Mouse (Mus musculus): Measurements from ENCODE around the gene Snx9. TPM values are rescaled to one million over a fixed set of nuclear protein-coding genes. Genes with fewer than 3 reads are reported as not detected.

The Snx9 gene
- polyA plus RNA-seq, 1 experiment from 2014 or later, result 30.4 TPM

GRCm38 (mm10) chr17:5863745-5864144, 22.6 kb downstream of the Snx9 start:
- H3K4me1 ChIP-seq (ENCODE audit: control insufficient read depth, insufficient read depth, low read length), result no peaks in the 10 kb centered on the region
- H3K36me3 ChIP-seq (replicated peaks; ENCODE audit: control insufficient read depth, insufficient read depth, low read depth, low read length), result no peaks in the 10 kb centered on the region
- no peak overlapping the region for H3K27ac ChIP-seq (replicated peaks; ENCODE audit: low read depth, low read length)
- H3K9me3 ChIP-seq (replicated peaks; ENCODE audit: control insufficient read depth, low read length), result no peaks in the 10 kb centered on the region
- H3K4me3 ChIP-seq (ENCODE audit: low read depth, low read length), result no peak overlapping the region
- no peak for ATAC-seq (replicated peaks; ENCODE audit: insufficient number of reproducible peaks, low FRiP score, low TSS enrichment, low read depth)
- H3K27me3 ChIP-seq (ENCODE audit: control insufficient read depth, insufficient read depth, low read length), result no peaks in the 10 kb centered on the region
- no peak for DNase-seq (ENCODE audit: low spot score)
- no peak overlapping the region for H3K9ac ChIP-seq (replicated peaks; ENCODE audit: low read length)
- 95% methylated on average over 5 of the region's 5 CpGs for WGBS
- no peak overlapping the region for H3K4me2 ChIP-seq (ENCODE audit: low read depth, low read length)

- no peak for DNase-seq (ENCODE audit: low spot score)
Observed at GRCm38 (mm10) chr17:5867456-5867855, 26.3 kb downstream of the Snx9 start.

DNA sequence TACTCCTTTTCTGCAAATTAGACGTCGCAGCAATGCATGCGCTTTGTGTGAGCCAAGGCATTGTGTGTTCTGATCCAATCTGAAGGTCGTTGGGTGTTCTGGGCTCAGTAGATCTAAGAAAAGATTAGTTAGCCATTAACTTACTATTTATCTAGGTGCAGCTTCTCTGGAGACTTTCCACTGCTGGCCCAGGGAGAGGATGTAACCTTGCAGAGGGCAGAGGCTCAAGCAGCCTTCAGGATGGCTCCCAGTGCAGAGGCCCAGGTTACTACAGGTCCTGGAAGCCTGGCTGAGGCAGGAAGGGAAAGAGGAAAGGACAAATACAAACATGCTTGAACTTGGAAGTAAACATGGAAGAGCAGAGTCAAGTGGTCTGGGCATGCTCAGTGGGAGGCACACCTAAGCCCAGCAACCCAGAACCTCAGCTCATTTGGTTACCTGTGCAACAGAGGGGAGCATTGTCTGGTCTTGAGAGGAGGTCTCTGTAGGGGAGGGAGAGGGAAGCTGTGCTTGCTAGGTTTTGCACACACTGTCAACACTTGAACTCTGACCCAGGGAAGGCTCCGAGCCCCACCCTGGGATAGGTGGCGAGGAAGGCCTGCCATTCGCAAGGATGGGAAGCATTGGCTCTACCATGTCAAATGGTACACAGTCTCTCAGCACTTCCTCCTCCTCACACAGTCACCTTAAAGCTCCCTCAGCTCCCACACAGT, 27.3 kb downstream of the Snx9 start:
- Histone ChIP-seq H3K27me3 (ENCODE audit: control insufficient read depth, insufficient read depth, low read length) (no peaks in the 10 kb centered on the region), H3K4me2 (ENCODE audit: low read depth, low read length) (no peak overlapping the region), H3K9me3 (replicated peaks; ENCODE audit: control insufficient read depth, low read length) (no peaks in the 10 kb centered on the region), H3K36me3 (replicated peaks; ENCODE audit: control insufficient read depth, insufficient read depth, low read depth, low read length) (no peaks in the 10 kb centered on the region), H3K4me1 (ENCODE audit: control insufficient read depth, insufficient read depth, low read length) (no peaks in the 10 kb centered on the region), H3K27ac (replicated peaks; ENCODE audit: low read depth, low read length) (no peak overlapping the region), H3K9ac (replicated peaks; ENCODE audit: low read length) (no peak overlapping the region), H3K4me3 (ENCODE audit: low read depth, low read length) (no peak overlapping the region)
- ATAC-seq (replicated peaks; ENCODE audit: insufficient number of reproducible peaks, low FRiP score, low TSS enrichment, low read depth) (no peak), DNase-seq (ENCODE audit: low spot score) (no peak)
- 87% methylated on average over 7 of the region's 7 CpGs for WGBS

More at GRCm38 (mm10) chr17:5867456-5867855, 26.3 kb downstream of the Snx9 start:
- Histone ChIP-seq H3K36me3 (replicated peaks; ENCODE audit: control insufficient read depth, insufficient read depth, low read depth, low read length) (no peaks in the 10 kb centered on the region), H3K4me2 (ENCODE audit: low read depth, low read length) (no peak overlapping the region), H3K9ac (replicated peaks; ENCODE audit: low read length) (no peak overlapping the region), H3K4me1 (ENCODE audit: control insufficient read depth, insufficient read depth, low read length) (no peaks in the 10 kb centered on the region), H3K27ac (replicated peaks; ENCODE audit: low read depth, low read length) (no peak overlapping the region), H3K27me3 (ENCODE audit: control insufficient read depth, insufficient read depth, low read length) (no peaks in the 10 kb centered on the region), H3K4me3 (ENCODE audit: low read depth, low read length) (no peak overlapping the region), H3K9me3 (replicated peaks; ENCODE audit: control insufficient read depth, low read length) (no peaks in the 10 kb centered on the region)
- 83% methylated on average over 6 of the region's 6 CpGs for WGBS
- no peak for ATAC-seq (replicated peaks; ENCODE audit: insufficient number of reproducible peaks, low FRiP score, low TSS enrichment, low read depth)

GRCm38 (mm10) chr17:5869461-5869860, 28.3 kb downstream of the Snx9 start:
- H3K27me3 ChIP-seq (ENCODE audit: control insufficient read depth, insufficient read depth, low read length), result no peaks in the 10 kb centered on the region
- ATAC-seq (replicated peaks; ENCODE audit: insufficient number of reproducible peaks, low FRiP score, low TSS enrichment, low read depth) (no peak), DNase-seq (ENCODE audit: low spot score) (no peak)
- no peak overlapping the region for H3K9ac ChIP-seq (replicated peaks; ENCODE audit: low read length)
- H3K4me1 ChIP-seq (ENCODE audit: control insufficient read depth, insufficient read depth, low read length), result no peaks in the 10 kb centered on the region
- H3K9me3 ChIP-seq (replicated peaks; ENCODE audit: control insufficient read depth, low read length), result no peaks in the 10 kb centered on the region
- no peak overlapping the region for H3K27ac ChIP-seq (replicated peaks; ENCODE audit: low read depth, low read length)
- H3K36me3 ChIP-seq (replicated peaks; ENCODE audit: control insufficient read depth, insufficient read depth, low read depth, low read length), result no peaks in the 10 kb centered on the region
- no peak overlapping the region for H3K4me3 ChIP-seq (ENCODE audit: low read depth, low read length)
- H3K4me2 ChIP-seq (ENCODE audit: low read depth, low read length), result no peak overlapping the region
- WGBS, result 78% methylated on average over 3 of the region's 3 CpGs

DNA sequence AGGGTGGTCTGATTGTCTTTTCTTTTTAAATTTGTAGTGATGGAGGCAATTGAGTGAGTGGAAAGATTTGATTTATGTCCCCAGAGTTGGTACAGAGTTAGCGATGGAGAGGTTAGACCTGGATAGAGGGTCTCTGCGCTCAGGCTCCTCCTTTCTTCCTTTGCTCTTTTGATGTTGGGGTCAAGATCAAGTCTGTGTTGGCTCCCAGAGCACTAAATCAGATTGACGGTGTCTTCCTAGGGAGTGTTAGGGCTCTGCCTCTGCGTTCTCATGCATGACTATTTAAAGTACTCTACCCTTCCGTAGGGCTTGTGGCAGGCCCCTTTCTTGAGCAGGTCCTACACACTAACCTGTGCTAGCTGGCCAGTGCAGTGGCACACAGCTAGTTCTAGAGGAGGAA, 28.9 kb downstream of the Snx9 start:
- Histone ChIP-seq H3K4me3 (ENCODE audit: low read depth, low read length) (no peak overlapping the region), H3K27ac (replicated peaks; ENCODE audit: low read depth, low read length) (no peak overlapping the region), H3K4me2 (ENCODE audit: low read depth, low read length) (no peak overlapping the region), H3K27me3 (ENCODE audit: control insufficient read depth, insufficient read depth, low read length) (no peaks in the 10 kb centered on the region), H3K9ac (replicated peaks; ENCODE audit: low read length) (no peak overlapping the region), H3K9me3 (replicated peaks; ENCODE audit: control insufficient read depth, low read length) (no peaks in the 10 kb centered on the region), H3K36me3 (replicated peaks; ENCODE audit: control insufficient read depth, insufficient read depth, low read depth, low read length) (no peaks in the 10 kb centered on the region), H3K4me1 (ENCODE audit: control insufficient read depth, insufficient read depth, low read length) (no peaks in the 10 kb centered on the region)
- WGBS, result 86% methylated on average over 5 of the region's 5 CpGs
- ATAC-seq (replicated peaks; ENCODE audit: insufficient number of reproducible peaks, low FRiP score, low TSS enrichment, low read depth) (no peak), DNase-seq (ENCODE audit: low spot score) (no peak)

DNA sequence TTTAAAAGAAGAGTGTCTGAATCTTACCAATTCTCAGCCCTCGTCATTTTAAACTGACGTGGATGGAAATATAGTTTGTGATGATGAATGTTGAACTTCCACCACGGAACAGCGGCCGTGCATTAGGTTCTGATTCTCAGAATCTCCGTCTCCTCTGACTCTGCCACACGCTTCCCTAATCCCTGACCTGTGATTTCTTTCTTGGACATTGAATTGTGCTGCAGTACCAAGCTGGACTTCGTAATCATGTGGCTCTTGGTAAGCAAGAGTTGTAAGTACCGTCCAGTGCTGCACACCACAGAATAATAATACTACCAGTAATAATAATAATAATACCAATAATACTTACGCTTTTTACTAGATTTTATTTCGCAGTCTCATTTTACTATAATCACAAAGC, 29.6 kb downstream of the Snx9 start:
- no peaks in the 10 kb centered on the region for H3K9me3 ChIP-seq (replicated peaks; ENCODE audit: control insufficient read depth, low read length)
- no peak overlapping the region for H3K4me2 ChIP-seq (ENCODE audit: low read depth, low read length)
- no peaks in the 10 kb centered on the region for H3K4me1 ChIP-seq (ENCODE audit: control insufficient read depth, insufficient read depth, low read length)
- no peak overlapping the region for H3K4me3 ChIP-seq (ENCODE audit: low read depth, low read length)
- DNase-seq (ENCODE audit: low spot score), result no peak
- WGBS, result 94% methylated on average over 11 of the region's 11 CpGs
- no peak overlapping the region for H3K9ac ChIP-seq (replicated peaks; ENCODE audit: low read length)
- no peaks in the 10 kb centered on the region for H3K27me3 ChIP-seq (ENCODE audit: control insufficient read depth, insufficient read depth, low read length)
- H3K36me3 ChIP-seq (replicated peaks; ENCODE audit: control insufficient read depth, insufficient read depth, low read depth, low read length), result no peaks in the 10 kb centered on the region
- no peak overlapping the region for H3K27ac ChIP-seq (replicated peaks; ENCODE audit: low read depth, low read length)
- ATAC-seq (replicated peaks; ENCODE audit: insufficient number of reproducible peaks, low FRiP score, low TSS enrichment, low read depth), result no peak

DNA sequence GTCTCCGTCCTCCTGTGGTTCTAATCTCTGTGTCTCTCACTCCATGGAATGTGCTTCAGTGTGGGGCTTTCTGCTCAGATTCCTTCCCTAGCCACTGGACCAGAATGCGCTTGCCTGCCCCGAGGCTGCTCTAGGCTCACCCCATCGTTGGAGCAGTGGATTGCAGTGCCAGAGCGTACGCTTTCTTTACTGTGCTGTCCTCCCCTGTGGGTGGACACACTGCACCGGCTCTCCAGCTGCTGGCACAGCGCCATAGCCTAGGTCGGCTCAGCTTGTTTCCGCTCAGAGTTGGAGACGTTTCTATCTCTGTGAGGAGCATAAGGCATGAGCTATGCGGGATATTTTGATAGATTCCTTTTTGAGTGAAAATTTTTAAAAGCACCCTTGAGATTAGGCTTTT, 31.4 kb downstream of the Snx9 start:
- H3K27me3 ChIP-seq (ENCODE audit: control insufficient read depth, insufficient read depth, low read length), result no peaks in the 10 kb centered on the region
- ATAC-seq (replicated peaks; ENCODE audit: insufficient number of reproducible peaks, low FRiP score, low TSS enrichment, low read depth) (no peak), DNase-seq (ENCODE audit: low spot score) (peak; percentile 17)
- H3K36me3 ChIP-seq (replicated peaks; ENCODE audit: control insufficient read depth, insufficient read depth, low read depth, low read length), result no peaks in the 10 kb centered on the region
- WGBS, result 70% methylated on average over 12 of the region's 12 CpGs
- H3K4me1 ChIP-seq (ENCODE audit: control insufficient read depth, insufficient read depth, low read length), result no peaks in the 10 kb centered on the region
- H3K4me2 ChIP-seq (ENCODE audit: low read depth, low read length), result no peak overlapping the region
- H3K9me3 ChIP-seq (replicated peaks; ENCODE audit: control insufficient read depth, low read length), result no peaks in the 10 kb centered on the region
- no peak overlapping the region for H3K27ac ChIP-seq (replicated peaks; ENCODE audit: low read depth, low read length)
- H3K4me3 ChIP-seq (ENCODE audit: low read depth, low read length), result no peak overlapping the region
- H3K9ac ChIP-seq (replicated peaks; ENCODE audit: low read length), result no peak overlapping the region

- no peak for ATAC-seq (replicated peaks; ENCODE audit: insufficient number of reproducible peaks, low FRiP score, low TSS enrichment, low read depth)
- 89% methylated on average over 1 of the region's 1 CpGs for WGBS
Observed at GRCm38 (mm10) chr17:5874565-5874964, 33.4 kb downstream of the Snx9 start.

More at GRCm38 (mm10) chr17:5874565-5874964, 33.4 kb downstream of the Snx9 start:
- no peaks in the 10 kb centered on the region for H3K9me3 ChIP-seq (replicated peaks; ENCODE audit: control insufficient read depth, low read length)
- H3K36me3 ChIP-seq (replicated peaks; ENCODE audit: control insufficient read depth, insufficient read depth, low read depth, low read length), result no peaks in the 10 kb centered on the region
- H3K4me2 ChIP-seq (ENCODE audit: low read depth, low read length), result no peak overlapping the region
- H3K4me1 ChIP-seq (ENCODE audit: control insufficient read depth, insufficient read depth, low read length), result no peaks in the 10 kb centered on the region
- H3K27me3 ChIP-seq (ENCODE audit: control insufficient read depth, insufficient read depth, low read length), result no peaks in the 10 kb centered on the region
- no peak overlapping the region for H3K27ac ChIP-seq (replicated peaks; ENCODE audit: low read depth, low read length)
- no peak overlapping the region for H3K9ac ChIP-seq (replicated peaks; ENCODE audit: low read length)
- H3K4me3 ChIP-seq (ENCODE audit: low read depth, low read length), result no peak overlapping the region
- DNase-seq (ENCODE audit: low spot score), result no peak

All from embryonic facial prominence, embryonic 11.5 days (tissue).